Mouse (Mus musculus) C2C12 (cell line): ENCODE data around the gene Palm2.

Experiments used
- CEBPB ChIP-seq: IDR thresholded peaks from one replicate; pipeline ENCODE4 v1.6.1; 2011; ENCODE audit warnings: low read depth, mild to moderate bottlenecking, control low read depth, moderate library complexity
- CTCF ChIP-seq: IDR thresholded peaks from one replicate; pipeline ENCODE4 v1.5.1; 2011; ENCODE audit not compliant: control insufficient read depth, insufficient read depth, insufficient read length
- MYOG ChIP-seq: IDR thresholded peaks from one replicate; pipeline ENCODE4 v1.6.1; 2011; ENCODE audit not compliant: control insufficient read depth, insufficient read length; ENCODE audit errors: extremely low read depth

DNA sequence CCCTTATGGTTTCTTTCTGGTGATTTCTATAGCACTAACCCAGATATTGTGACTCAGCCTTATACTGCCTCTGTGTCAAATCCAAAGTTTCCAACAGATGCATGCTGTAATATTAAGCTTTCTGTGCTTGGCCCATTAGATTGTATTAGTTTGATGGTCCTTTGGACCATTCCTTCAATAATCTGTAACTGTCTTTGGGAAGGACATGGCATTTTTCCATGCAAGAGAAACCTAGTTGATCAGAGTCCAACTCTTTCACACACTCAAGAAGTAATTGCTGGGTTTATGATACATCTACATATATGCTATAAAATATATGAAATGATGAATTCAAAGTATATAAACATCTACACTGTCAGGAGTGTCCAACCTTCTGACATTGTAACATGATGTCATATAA, 281.8 kb downstream of the Palm2 start:
- TF ChIP-seq MYOG (no peak), CEBPB (no peak), CTCF (no peak)
